Mouse (Mus musculus) liver, adult (tissue): Measurements from ENCODE around the gene Nup107.

ENCODE experiments used
- GATA4 ChIP-seq: IDR thresholded peaks from 2 replicates; pipeline ENCODE4 v1.6.1; 2014; ENCODE audit warnings: mild to moderate bottlenecking, low read length; ENCODE audit not compliant: insufficient replicate concordance

The Nup107 gene

DNA sequence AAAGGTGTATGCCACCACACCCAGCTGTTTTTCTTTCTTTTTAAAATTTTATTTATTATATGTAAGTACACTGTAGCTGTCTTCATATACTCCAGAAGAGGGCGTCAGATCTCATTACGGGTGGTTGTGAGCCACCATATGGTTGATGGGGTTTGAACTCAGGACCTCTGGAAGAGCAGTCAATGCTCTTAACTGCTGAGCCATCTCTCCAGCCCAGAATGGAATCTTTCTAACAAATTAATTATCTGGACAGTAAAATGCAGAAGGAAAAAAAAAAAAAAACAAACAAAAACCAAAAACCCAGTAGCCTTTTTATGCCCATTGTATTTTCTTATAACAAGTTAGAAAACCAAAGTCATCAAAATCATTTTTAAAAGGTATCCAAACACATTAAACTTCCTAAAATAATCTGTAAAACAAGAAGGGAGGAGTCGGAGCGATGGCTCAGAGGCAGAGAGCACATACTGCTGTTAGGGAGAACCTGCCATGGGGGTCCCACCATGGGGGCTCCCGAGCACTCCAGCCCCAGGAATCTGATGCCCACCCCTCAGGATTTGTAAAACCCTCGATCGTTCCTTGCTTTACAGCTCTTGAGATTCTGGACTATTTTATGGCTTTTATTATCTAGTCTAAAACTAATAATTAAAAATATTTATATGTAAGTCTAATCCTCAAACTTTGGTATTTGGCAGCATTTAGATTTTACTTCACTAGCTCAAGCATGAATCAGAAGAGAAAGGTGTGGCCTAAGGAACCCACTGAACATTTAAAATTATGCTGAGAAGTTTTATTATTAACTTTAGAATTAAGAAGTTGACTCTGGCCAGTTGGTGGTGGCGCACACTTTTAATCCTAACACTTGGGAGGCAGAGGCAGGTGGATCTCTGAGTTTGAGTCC, 38.5 kb downstream of the Nup107 start:
- TF ChIP-seq GATA4, result no peak

GRCm38 (mm10) chr10:117752851-117753647, 39.5 kb downstream of the Nup107 start:
- TF ChIP-seq GATA4, result no peak

DNA sequence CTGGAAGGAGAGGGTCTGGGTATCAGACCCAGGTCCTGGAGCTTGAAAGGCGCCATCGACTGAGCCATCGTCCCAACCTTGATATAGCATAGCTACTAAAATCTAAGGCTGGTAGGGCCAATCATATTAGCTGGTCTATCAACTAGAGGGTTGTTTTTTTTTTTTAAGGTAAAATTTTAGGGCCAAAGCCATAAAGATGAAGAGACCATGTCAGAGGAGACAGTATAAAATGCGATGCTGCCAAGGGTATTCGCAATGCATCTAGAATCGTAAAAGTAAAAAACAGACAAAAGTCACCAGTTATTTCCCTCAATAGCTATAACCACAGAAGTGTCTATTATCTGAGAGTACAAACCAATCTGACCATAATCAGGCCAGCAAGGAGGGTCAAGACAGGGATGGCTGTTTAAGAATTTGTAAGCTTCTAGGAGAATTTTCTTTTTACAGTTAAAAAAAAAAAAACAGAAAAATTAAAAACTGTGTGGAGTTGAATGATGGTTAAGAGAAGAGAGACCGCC, 40.1 kb downstream of the Nup107 start:
- no peak for TF ChIP-seq GATA4

- no peak for TF ChIP-seq GATA4
Measured at GRCm38 (mm10) chr10:117751744-117752143, 40.8 kb downstream of the Nup107 start.

DNA sequence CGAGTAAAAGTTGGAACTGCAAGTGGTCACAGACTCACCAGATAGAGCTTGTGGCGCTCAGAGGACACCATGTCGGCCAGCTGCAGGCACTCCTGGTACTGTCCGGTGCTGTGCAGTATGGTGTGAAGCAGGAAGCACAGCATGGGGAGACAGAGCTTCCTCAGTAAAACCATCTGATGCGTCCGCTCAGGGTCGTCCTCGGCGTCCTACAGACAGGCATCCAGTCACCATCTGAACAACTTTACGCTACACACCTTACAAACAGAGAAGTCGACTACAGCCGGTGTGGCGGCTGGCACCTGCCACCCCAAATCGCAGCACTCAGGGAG, 41.3 kb downstream of the Nup107 start:
- TF ChIP-seq GATA4, result no peak

DNA sequence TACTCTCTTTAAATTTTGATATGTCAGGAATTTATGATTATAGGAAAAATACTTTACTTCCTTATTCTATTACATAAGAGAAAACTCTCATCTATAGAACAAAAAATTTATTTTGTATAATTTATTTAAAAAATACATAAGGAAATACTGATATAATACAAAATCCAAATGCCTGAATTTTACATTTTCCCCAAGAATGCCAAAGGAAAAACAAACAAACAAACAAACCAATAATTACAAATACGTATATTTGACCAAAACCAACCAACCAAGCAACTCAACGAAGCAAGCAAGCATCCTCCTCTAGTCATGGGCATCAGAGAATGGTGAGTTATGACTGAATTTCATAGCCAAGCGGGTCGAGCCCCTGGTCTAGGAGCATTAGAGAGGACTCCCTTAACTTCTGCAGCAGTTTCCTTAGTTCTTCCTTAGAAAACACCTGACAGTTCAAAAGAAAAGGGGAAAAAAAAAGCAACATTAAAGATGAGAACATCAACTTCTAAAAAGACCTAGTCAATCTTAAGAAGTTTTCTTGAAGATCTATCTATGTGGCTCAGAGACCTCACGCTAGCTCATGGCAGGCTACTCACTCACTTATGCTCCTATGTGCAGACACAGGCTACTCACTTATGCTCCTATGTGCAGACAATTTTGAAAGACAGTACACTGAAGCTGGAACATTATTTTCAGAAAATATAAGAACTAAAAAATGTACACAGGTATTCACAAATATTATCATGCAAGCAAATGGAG, 41.8 kb downstream of the Nup107 start:
- no peak for TF ChIP-seq GATA4

DNA sequence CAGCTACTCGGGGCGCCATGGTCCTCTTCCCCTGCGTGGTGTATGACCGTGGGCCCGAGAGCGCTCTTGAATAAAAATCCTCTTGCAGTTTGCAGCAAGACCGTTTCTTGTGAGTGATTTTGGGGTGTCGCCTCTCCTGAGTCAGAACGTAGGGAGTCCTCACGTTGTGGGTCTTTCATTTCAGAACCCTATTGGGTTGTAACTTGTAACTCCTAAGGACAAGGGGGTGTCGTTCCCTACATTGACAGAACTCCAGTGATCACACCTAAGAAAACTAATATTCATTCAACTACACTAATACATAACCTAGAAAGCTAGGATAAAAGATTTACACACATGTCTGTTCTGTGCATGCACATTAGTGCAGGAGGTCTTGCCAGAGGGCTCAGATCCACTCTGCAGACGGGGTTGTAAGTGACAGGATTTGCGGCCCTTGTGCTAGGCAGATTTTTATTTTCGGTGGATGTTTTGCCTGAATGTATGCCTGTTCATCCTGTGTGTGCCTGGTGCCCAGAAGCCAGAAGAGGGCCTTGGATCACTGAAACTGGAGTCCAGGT, 42.6 kb downstream of the Nup107 start:
- TF ChIP-seq GATA4, result no peak

DNA sequence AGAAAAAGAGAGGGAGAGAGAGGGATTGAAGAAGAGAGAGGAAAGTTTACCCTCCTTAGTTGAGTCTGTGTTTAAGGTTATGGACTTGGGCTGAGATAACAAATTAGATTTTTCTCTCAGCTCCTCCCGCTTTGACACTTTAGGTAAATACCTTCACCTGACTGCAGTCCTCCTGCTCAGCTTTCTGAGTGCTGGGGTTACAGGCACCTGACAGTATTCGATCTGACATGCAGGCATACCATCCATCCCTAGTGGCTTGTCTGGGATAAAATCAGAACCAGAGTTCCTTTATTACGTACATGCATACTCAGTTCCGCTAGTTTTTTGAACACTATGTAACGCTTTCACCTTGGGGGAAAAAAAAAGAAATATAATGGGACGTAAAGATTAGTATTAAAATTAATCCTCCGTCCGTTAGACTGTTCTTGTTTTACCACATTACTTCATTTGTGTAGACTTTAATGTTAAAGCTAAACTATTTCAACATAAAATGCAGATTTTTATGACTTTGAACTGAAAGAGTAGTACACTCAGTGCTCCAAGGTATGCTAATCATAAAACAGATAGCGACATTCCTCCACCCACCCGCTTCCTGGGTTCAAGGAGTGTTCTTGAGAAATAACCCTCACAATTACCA, 43.3 kb downstream of the Nup107 start:
- TF ChIP-seq GATA4, result no peak

GRCm38 (mm10) chr10:117748276-117749049, 44.0 kb downstream of the Nup107 start:
- no peak for TF ChIP-seq GATA4

DNA sequence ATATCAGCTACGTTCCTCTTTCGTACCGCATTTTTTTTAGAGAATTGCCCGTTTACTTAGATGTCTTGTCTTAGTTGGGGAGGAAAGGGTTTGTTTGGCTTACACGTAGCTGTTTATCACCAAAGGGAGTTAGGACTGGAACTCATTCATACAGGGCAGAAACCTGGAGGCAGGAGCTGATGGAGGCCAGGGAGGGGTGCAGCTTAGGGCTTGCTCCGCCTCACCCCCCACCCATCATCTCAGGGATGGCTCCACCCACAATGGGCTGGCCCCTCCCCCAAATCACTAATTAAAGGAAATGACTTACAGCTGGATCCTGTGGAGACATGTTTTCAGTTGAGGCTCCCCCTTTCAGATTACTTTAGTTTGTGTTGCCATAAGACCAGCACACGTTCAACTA, 44.8 kb downstream of the Nup107 start:
- TF ChIP-seq GATA4, result no peak

GRCm38 (mm10) chr10:117746297-117746883, 46.1 kb downstream of the Nup107 start, which contains the start of gene Slc35e3:
Slc35e3 (minus strand) TSS chr10:117746365.
- peak; percentile 59; the same call in 1 of the 2 replicates for TF ChIP-seq GATA4

- TF ChIP-seq GATA4, result no peak
Measured at GRCm38 (mm10) chr10:117743917-117744316, 48.6 kb downstream of the Nup107 start.

DNA sequence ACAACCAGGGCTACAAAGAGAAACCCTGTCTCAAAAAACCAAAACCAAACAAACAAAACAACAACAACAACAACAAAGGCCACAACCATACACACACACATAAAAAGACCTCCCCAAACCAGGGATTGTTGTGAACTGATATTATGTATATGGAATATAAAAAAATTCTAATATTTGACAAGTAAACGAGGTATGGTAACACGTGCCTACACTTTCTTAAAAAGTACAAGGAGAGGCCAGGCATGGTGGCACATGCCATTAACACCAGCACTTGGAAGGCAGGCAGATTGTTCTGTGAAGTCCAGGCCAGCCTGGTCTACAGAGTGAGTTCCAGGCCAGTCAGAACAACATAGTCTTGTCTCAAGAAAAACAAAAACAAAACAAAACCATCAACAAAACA, 49.3 kb downstream of the Nup107 start:
- no peak for TF ChIP-seq GATA4
